Mouse (Mus musculus): ENCODE results near the gene Tdg.

GRCm38 (mm10) chr10:82696453-82697079 is 66.9 kb downstream of the Tdg start:
- TF ChIP-seq POLR2A (IDR thresholded peaks at IDR 0.05; ENCODE audit: insufficient read depth, low read length) (no peak), CTCF (IDR thresholded peaks at IDR 0.05; ENCODE audit: low read depth, low read length) (no peak)

Measured in ES-Bruce4 (cell line).